Mouse (Mus musculus) thymus, adult 2 months (tissue): ENCODE measurements around the gene Apoa5.

ENCODE experiments used
- CTCF ChIP-seq: fragments of 200-500 bp; IDR thresholded peaks from 2 replicates; pipeline ENCODE4 v1.5.1; 2012; ENCODE audit warnings: mild to moderate bottlenecking, control low read depth, low read length, moderate library complexity, borderline replicate concordance; ENCODE audit not compliant: control insufficient read depth, poor library complexity, insufficient read depth; ENCODE audit errors: extremely low read depth
- POLR2A ChIP-seq: fragments of 200-500 bp; IDR thresholded peaks from 2 replicates; pipeline ENCODE4 v1.6.1; 2012; ENCODE audit warnings: mild to moderate bottlenecking, low read length, control low read depth, moderate library complexity; ENCODE audit not compliant: control insufficient read depth, poor library complexity, insufficient read depth; ENCODE audit errors: extremely low read depth

- TF ChIP-seq CTCF = peak; percentile 72; the same call in 1 of the 2 replicates
- no peak for TF ChIP-seq POLR2A
These were observed 38.6 kb upstream of the Apoa5 start for GRCm38 (mm10) chr9:46229573-46230449.
